Mouse (Mus musculus) forebrain, postnatal 0 days (tissue): ENCODE results near the gene Tmem203. TPM values are rescaled to one million over a fixed set of nuclear protein-coding genes. Genes with fewer than 3 reads are reported as not detected.

Experiments used
- ATAC-seq: fragments of 200-750 bp; cut with Nextera tagmentation; 2 replicates; pipeline ENCODE4 v1.8.0; 2017; ENCODE audit warnings: mild to moderate bottlenecking, moderate library complexity
- DNase-seq: peaks from one replicate; pipeline ENCODE4 v3.0.0-alpha.2; 2015
- H3K27ac ChIP-seq: fragments of 300-500 bp; sonication (generic); 2 replicates; pipeline ENCODE4 v1.5.1; 2014; ENCODE audit warnings: low read depth, mild to moderate bottlenecking, antibody characterized with exemption, low read length, moderate library complexity, mixed read lengths
- H3K27me3 ChIP-seq: fragments of 300-500 bp; sonication (generic); 2 replicates; pipeline ENCODE4 v1.6.1; 2014; ENCODE audit warnings: mild to moderate bottlenecking, low read length, mixed read lengths; ENCODE audit not compliant: insufficient read depth
- H3K36me3 ChIP-seq: fragments of 300-500 bp; sonication (generic); 2 replicates; pipeline ENCODE4 v1.6.1; 2014; ENCODE audit warnings: mild to moderate bottlenecking, moderate library complexity; ENCODE audit not compliant: insufficient read depth
- H3K4me1 ChIP-seq: fragments of 300-500 bp; sonication (generic); 2 replicates; pipeline ENCODE4 v1.6.1; 2014; ENCODE audit warnings: antibody characterized with exemption; ENCODE audit not compliant: insufficient read depth
- H3K4me2 ChIP-seq: fragments of 300-500 bp; sonication (generic); 2 replicates; pipeline ENCODE4 v1.6.1; 2014; ENCODE audit warnings: low read depth, mild to moderate bottlenecking, moderate library complexity
- H3K4me3 ChIP-seq: fragments of 300-500 bp; sonication (generic); 2 replicates; pipeline ENCODE4 v1.5.1; 2014; ENCODE audit warnings: low read depth, low read length, mixed read lengths
- H3K9ac ChIP-seq: fragments of 300-500 bp; sonication (generic); 2 replicates; pipeline ENCODE4 v1.6.1; 2014; ENCODE audit warnings: mild to moderate bottlenecking
- H3K9me3 ChIP-seq: fragments of 300-500 bp; sonication (generic); 2 replicates; pipeline ENCODE4 v1.6.1; 2016; ENCODE audit warnings: low read length
- CTCF ChIP-seq: sonication (generic); IDR thresholded peaks from 2 replicates; pipeline ENCODE4 v1.5.1; 2016; ENCODE audit warnings: antibody characterized with exemption, control low read depth, low read depth
- WGBS: fragments of 180-500 bp; shearing (Covaris S2); extraction: QIAGEN DNeasy Blood & Tissue Kit; methylation state at CpG from one replicate; pipeline ENCODE4 v1.1.7; 2014; 5-methylcytosine and 5-hydroxymethylcytosine counted together
- polyA plus RNA-seq: library from polyadenylated mRNA; unstranded; fragments of >200 nt; fragmentation: Nextera tagmentation; extraction: Ambion mirVana; gene quantifications from 2 replicates; pipeline ENCODE4 v1.2.1, GENCODE M21; 2015
- total RNA-seq: library from RNA; depleted of rRNA; stranded (reverse); fragments of >200 nt; gene quantifications from 2 replicates; pipeline ENCODE4 v1.2.3, GENCODE M21; 2014

Gene Tmem203
- total and polyA plus RNA-seq, 2 experiments from 2014 or later: 22.7 to 42.5 TPM

- no peak for ATAC-seq
- Histone ChIP-seq H3K27ac (no peak overlapping the region), H3K4me2 (no peak overlapping the region), H3K4me3 (no peak overlapping the region), H3K27me3 (no peaks in the 10 kb centered on the region; the same call in 1 of the 2 replicates), H3K9ac (no peak overlapping the region), H3K9me3 (no peaks in the 10 kb centered on the region), H3K4me1 (peaks cover 7% of the 10 kb centered on the region; the same call in 1 of the 2 replicates), H3K36me3 (no peaks in the 10 kb centered on the region)
- 76% methylated on average over 4 of the region's 4 CpGs for WGBS
- no peak for DNase-seq
- no peak for TF ChIP-seq CTCF
These were observed 21.8 kb upstream of the Tmem203 start for GRCm38 (mm10) chr2:25233421-25233820.

GRCm38 (mm10) chr2:25234050-25234449 is 21.2 kb upstream of the Tmem203 start, which contains the start of gene Slc34a3:
TSS of gene Slc34a3 (minus strand) at chr2:25234364.
- WGBS: 87% methylated on average over 3 of the region's 3 CpGs
- no peak for DNase-seq
- Histone ChIP-seq H3K9ac (no peak within 1 kb of the TSS), H3K4me2 (no peak within 1 kb of the TSS), H3K27me3 (no peaks in the 10 kb centered on the region; the same call in 1 of the 2 replicates), H3K4me1 (peaks cover 2% of the 10 kb centered on the region; the same call in 1 of the 2 replicates), H3K36me3 (no peaks in the 10 kb centered on the region), H3K4me3 (no peak within 1 kb of the TSS), H3K27ac (no peak within 1 kb of the TSS), H3K9me3 (no peaks in the 10 kb centered on the region)
- no peak for ATAC-seq
- TF ChIP-seq CTCF: no peak

- Histone ChIP-seq H3K27me3 (no peaks in the 10 kb centered on the region; the same call in 1 of the 2 replicates), H3K9ac (no peak overlapping the region), H3K4me3 (no peak overlapping the region), H3K4me2 (no peak overlapping the region), H3K27ac (no peak overlapping the region), H3K9me3 (no peaks in the 10 kb centered on the region), H3K36me3 (no peaks in the 10 kb centered on the region), H3K4me1 (no peaks in the 10 kb centered on the region)
- DNase-seq (no peak), ATAC-seq (no peak)
- 87% methylated on average over 5 of the region's 5 CpGs for WGBS
- TF ChIP-seq CTCF: no peak
These were observed 20.6 kb upstream of the Tmem203 start for GRCm38 (mm10) chr2:25234551-25235220.

- H3K36me3 ChIP-seq: no peaks in the 10 kb centered on the region
- no peak within 1 kb of the TSS for H3K9ac ChIP-seq
- H3K9me3 ChIP-seq: no peaks in the 10 kb centered on the region
- DNase-seq (no peak), ATAC-seq (no peak)
- H3K4me3 ChIP-seq: no peak within 1 kb of the TSS
- H3K27me3 ChIP-seq: no peaks in the 10 kb centered on the region; the same call in 1 of the 2 replicates
- no peak within 1 kb of the TSS for H3K4me2 ChIP-seq
- WGBS: 45% methylated on average over 8 of the region's 8 CpGs
- no peak for TF ChIP-seq CTCF
- peaks cover 5% of the 10 kb centered on the region for H3K4me1 ChIP-seq
- H3K27ac ChIP-seq: no peak within 1 kb of the TSS
These were observed 18.6 kb upstream of the Tmem203 start, which contains the start of gene Rnf224 for GRCm38 (mm10) chr2:25236614-25237013. TSS of gene Rnf224 (minus strand) at chr2:25236787.

- no peak for DNase-seq
- 66% methylated on average over 4 of the region's 4 CpGs for WGBS
- no peak for ATAC-seq
These were observed 17.7 kb upstream of the Tmem203 start for GRCm38 (mm10) chr2:25237522-25237921.

GRCm38 (mm10) chr2:25238106-25238505 is 17.1 kb upstream of the Tmem203 start:
- DNase-seq: no peak
- no peaks in the 10 kb centered on the region for H3K9me3 ChIP-seq
- no peak overlapping the region for H3K9ac ChIP-seq
- no peak for TF ChIP-seq CTCF
- H3K27me3 ChIP-seq: no peaks in the 10 kb centered on the region; the same call in 1 of the 2 replicates
- H3K27ac ChIP-seq: no peak overlapping the region
- no peaks in the 10 kb centered on the region for H3K36me3 ChIP-seq
- H3K4me1 ChIP-seq: peaks cover 6% of the 10 kb centered on the region
- ATAC-seq: no peak
- no peak overlapping the region for H3K4me3 ChIP-seq
- H3K4me2 ChIP-seq: no peak overlapping the region

More at GRCm38 (mm10) chr2:25237522-25237921, 17.7 kb upstream of the Tmem203 start:
- no peak for TF ChIP-seq CTCF
- no peaks in the 10 kb centered on the region for H3K36me3 ChIP-seq
- H3K9ac ChIP-seq: no peak overlapping the region
- no peak overlapping the region for H3K27ac ChIP-seq
- H3K27me3 ChIP-seq: no peaks in the 10 kb centered on the region; the same call in 1 of the 2 replicates
- H3K4me3 ChIP-seq: no peak overlapping the region
- no peak overlapping the region for H3K4me2 ChIP-seq
- peaks cover 6% of the 10 kb centered on the region for H3K4me1 ChIP-seq
- H3K9me3 ChIP-seq: no peaks in the 10 kb centered on the region

- peaks cover 6% of the 10 kb centered on the region for H3K4me1 ChIP-seq
- no peak overlapping the region for H3K27ac ChIP-seq
- TF ChIP-seq CTCF: no peak
- H3K9ac ChIP-seq: no peak overlapping the region
- no peak overlapping the region for H3K4me3 ChIP-seq
- WGBS: 87% methylated on average over 3 of the region's 3 CpGs
- H3K9me3 ChIP-seq: no peaks in the 10 kb centered on the region
- ATAC-seq (no peak), DNase-seq (no peak)
- H3K27me3 ChIP-seq: no peaks in the 10 kb centered on the region
- H3K4me2 ChIP-seq: no peak overlapping the region
- peaks cover 12% of the 10 kb centered on the region for H3K36me3 ChIP-seq
These were observed 15.5 kb upstream of the Tmem203 start for GRCm38 (mm10) chr2:25239766-25240165.
